Mouse (Mus musculus) ES-Bruce4 (cell line): Measurements from ENCODE around the gene Olfr456. TPM values are rescaled to one million over a fixed set of nuclear protein-coding genes. Genes with fewer than 3 reads are reported as not detected.

ENCODE experiments used
- H3K27ac ChIP-seq: 2 replicates; pipeline ENCODE4 v1.5.1; 2012; ENCODE audit warnings: low read length, inconsistent platforms; ENCODE audit not compliant: insufficient read depth
- H3K27me3 ChIP-seq: 2 replicates; pipeline ENCODE4 v1.6.1; 2012; ENCODE audit warnings: mild to moderate bottlenecking, low read length, inconsistent platforms; ENCODE audit not compliant: control insufficient read depth, poor library complexity, insufficient read depth, severe bottlenecking
- H3K36me3 ChIP-seq: 2 replicates; pipeline ENCODE4 v1.6.1; 2012; ENCODE audit warnings: inconsistent platforms, mild to moderate bottlenecking, low read length, moderate library complexity; ENCODE audit not compliant: control insufficient read depth, poor library complexity, insufficient read depth, severe bottlenecking
- H3K4me1 ChIP-seq: one replicate; pipeline ENCODE4 v1.8.1; 2011; ENCODE audit warnings: low read length; ENCODE audit not compliant: control insufficient read depth, insufficient read depth
- H3K4me3 ChIP-seq: 2 replicates; pipeline ENCODE4 v1.5.1; 2011; ENCODE audit warnings: low read depth, mild to moderate bottlenecking, low read length
- H3K9ac ChIP-seq: 2 replicates; pipeline ENCODE4 v1.6.1; 2012; ENCODE audit warnings: low read depth, mild to moderate bottlenecking, inconsistent platforms; ENCODE audit not compliant: poor library complexity, severe bottlenecking
- H3K9me3 ChIP-seq: replicated peaks from 2 replicates; pipeline ENCODE4 v1.6.1; 2012; ENCODE audit warnings: mild to moderate bottlenecking, low read length, inconsistent platforms; ENCODE audit not compliant: control insufficient read depth, poor library complexity, insufficient read depth, severe bottlenecking
- CTCF ChIP-seq: IDR thresholded peaks from one replicate; pipeline ENCODE4 v1.8.1; 2011; ENCODE audit warnings: low read depth, low read length
- EP300 ChIP-seq: IDR thresholded peaks from 2 replicates; pipeline ENCODE4 v1.6.1; 2011; ENCODE audit warnings: low read depth, low read length; ENCODE audit not compliant: insufficient read depth
- POLR2A ChIP-seq: IDR thresholded peaks from one replicate; pipeline ENCODE4 v1.8.1; 2011; ENCODE audit warnings: low read length; ENCODE audit not compliant: insufficient read depth
- polyA plus RNA-seq: library from polyadenylated mRNA; stranded (reverse); fragments of >200 nt; gene quantifications from 2 replicates; pipeline ENCODE4 v1.2.4, GENCODE M21; 2011; ENCODE audit warnings: low read depth; ENCODE audit not compliant: missing spikeins, insufficient read depth, insufficient read length

The Olfr456 gene
- polyA plus RNA-seq, 1 experiment: not detected

DNA sequence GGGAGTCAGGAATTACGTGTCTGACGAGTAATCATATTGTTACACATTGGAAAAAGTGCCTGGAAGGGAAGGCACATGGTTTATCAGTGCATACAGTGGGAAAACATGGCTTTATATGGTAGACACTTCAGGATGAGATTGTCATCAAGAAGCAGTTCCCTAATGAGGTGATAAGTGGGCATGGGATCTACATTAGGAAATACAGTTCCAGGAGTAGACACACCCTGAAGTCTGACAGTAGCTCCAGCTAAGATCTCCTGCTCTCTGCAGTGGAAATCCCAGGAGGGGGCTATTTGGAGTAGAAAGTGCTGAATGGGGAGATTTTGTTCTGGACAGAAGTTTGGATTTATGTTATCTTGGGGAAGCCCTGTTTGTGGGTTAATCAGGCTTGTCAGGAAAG is 45.6 kb downstream of the Olfr456 start:
- Histone ChIP-seq H3K27ac (no peak overlapping the region), H3K4me3 (no peak overlapping the region), H3K9me3 (no peaks in the 10 kb centered on the region), H3K27me3 (no peaks in the 10 kb centered on the region), H3K36me3 (no peaks in the 10 kb centered on the region), H3K9ac (no peak overlapping the region), H3K4me1 (no peaks in the 10 kb centered on the region)
- TF ChIP-seq CTCF (no peak), EP300 (no peak), POLR2A (no peak)

Other genes with a start within 250 kb of the Olfr456 start
- 14.8 and 15.0 TPM in 2 replicates for gene Gstk1, start 241.3 kb downstream of the Olfr456 start, polyA plus RNA-seq
- gene Tmem139, start 225.2 kb downstream of the Olfr456 start, polyA plus RNA-seq: 1.9 and 2.1 TPM in 2 replicates
- 37.3 and 37.8 TPM in 2 replicates for gene Casp2, start 222.2 kb downstream of the Olfr456 start, polyA plus RNA-seq
- 4.5 and 7.0 TPM in 2 replicates for gene Clcn1, start 200.5 kb downstream of the Olfr456 start, polyA plus RNA-seq
- 0.63 and 1.3 TPM in 2 replicates for gene Fam131b, start 162.6 kb downstream of the Olfr456 start, polyA plus RNA-seq
- 42.6 and 52.2 TPM in 2 replicates for gene Zyx, start 137.6 kb downstream of the Olfr456 start, polyA plus RNA-seq
- 19.3 and 20.6 TPM in 2 replicates for gene Epha1, start 113.9 kb downstream of the Olfr456 start, polyA plus RNA-seq
- 1.5 TPM in 1 of 2 replicates, not detected in the other for gene Tas2r143, start 87.0 kb downstream of the Olfr456 start, polyA plus RNA-seq
- gene Tas2r135, start 81.8 kb downstream of the Olfr456 start, polyA plus RNA-seq: not detected in 2 replicates
- not detected in 2 replicates for gene Tas2r126, start 52.7 kb downstream of the Olfr456 start, polyA plus RNA-seq
- gene Olfr458, start 22.0 kb downstream of the Olfr456 start, polyA plus RNA-seq: not detected in 2 replicates
- gene Olfr457, start 10.9 kb downstream of the Olfr456 start, polyA plus RNA-seq: not detected in 2 replicates
- gene Olfr455, start 60.4 kb upstream of the Olfr456 start, polyA plus RNA-seq: not detected in 2 replicates
- gene Tcaf3, start 110.5 kb upstream of the Olfr456 start, polyA plus RNA-seq: not detected in 2 replicates
- gene Tcaf2, start 158.0 kb upstream of the Olfr456 start, polyA plus RNA-seq: 3.4 and 4.5 TPM in 2 replicates
- gene Tcaf1, start 222.9 kb upstream of the Olfr456 start, polyA plus RNA-seq: 25.2 and 35.6 TPM in 2 replicates